Mouse (Mus musculus) embryonic facial prominence, embryonic 14.5 days (tissue): Measurements from ENCODE around the gene Zfhx3. TPM values are rescaled to one million over a fixed set of nuclear protein-coding genes. Genes with fewer than 3 reads are reported as not detected.

Source experiments
- ATAC-seq: fragments of 200-750 bp; cut with Nextera tagmentation; 2 replicates; pipeline ENCODE4 v1.8.0; 2017; ENCODE audit warnings: low read depth, moderate number of reproducible peaks, moderate TSS enrichment
- DNase-seq: peaks from one replicate; pipeline ENCODE4 v3.0.0-alpha.2; 2015; ENCODE audit warnings: low spot score
- H3K27ac ChIP-seq: fragments of 300-500 bp; sonication (generic); replicated peaks from 2 replicates; pipeline ENCODE4 v1.5.1; 2014; ENCODE audit warnings: low read depth, mild to moderate bottlenecking, low read length, moderate library complexity
- H3K27me3 ChIP-seq: fragments of 300-500 bp; sonication (generic); replicated peaks from 2 replicates; pipeline ENCODE4 v1.6.1; 2014; ENCODE audit warnings: low read length; ENCODE audit not compliant: control insufficient read depth, insufficient read depth
- H3K36me3 ChIP-seq: fragments of 300-500 bp; sonication (generic); 2 replicates; pipeline ENCODE4 v1.6.1; 2014; ENCODE audit warnings: low read length, mixed read lengths; ENCODE audit not compliant: control insufficient read depth, insufficient read depth
- H3K4me1 ChIP-seq: fragments of 300-500 bp; sonication (generic); 2 replicates; pipeline ENCODE4 v1.6.1; 2014; ENCODE audit warnings: antibody characterized with exemption, low read length; ENCODE audit not compliant: control insufficient read depth, insufficient read depth
- H3K4me2 ChIP-seq: fragments of 300-500 bp; sonication (generic); 2 replicates; pipeline ENCODE4 v1.6.1; 2014; ENCODE audit warnings: low read depth, mild to moderate bottlenecking, low read length, moderate library complexity, mixed read lengths
- H3K4me3 ChIP-seq: fragments of 300-500 bp; sonication (generic); 2 replicates; pipeline ENCODE4 v1.5.1; 2014; ENCODE audit warnings: low read depth, mild to moderate bottlenecking, low read length
- H3K9ac ChIP-seq: fragments of 300-500 bp; sonication (generic); 2 replicates; pipeline ENCODE4 v1.6.1; 2014; ENCODE audit warnings: low read depth, mild to moderate bottlenecking, low read length, moderate library complexity, mixed read lengths
- H3K9me3 ChIP-seq: fragments of 300-500 bp; sonication (generic); 2 replicates; pipeline ENCODE4 v1.6.1; 2016; ENCODE audit warnings: low read length; ENCODE audit not compliant: control insufficient read depth
- WGBS: fragments of 180-500 bp; shearing (Covaris S2); extraction: QIAGEN DNeasy Blood & Tissue Kit; methylation state at CpG from one replicate; pipeline ENCODE4 v1.1.7; 2014; 5-methylcytosine and 5-hydroxymethylcytosine counted together
- polyA plus RNA-seq: library from polyadenylated mRNA; unstranded; fragments of >200 nt; fragmentation: Nextera tagmentation; extraction: Ambion mirVana; gene quantifications from 2 replicates; pipeline ENCODE4 v1.2.1, GENCODE M21; 2014

The Zfhx3 gene
- polyA plus RNA-seq, 1 experiment from 2014 or later, result 14.2 TPM

- ATAC-seq (0 out of 2 replicates have a peak, but pooled peaks have one; percentile 23), DNase-seq (peak; percentile 85)
- H3K27ac ChIP-seq, result peak overlapping the region; percentile 46; the same call in 1 of the 2 replicates
- no peak overlapping the region for H3K9ac ChIP-seq
- H3K4me2 ChIP-seq, result no peak overlapping the region
- no peaks in the 10 kb centered on the region for H3K27me3 ChIP-seq
- peaks cover 8% of the 10 kb centered on the region for H3K4me1 ChIP-seq
- WGBS, result 61% methylated on average over 6 of the region's 6 CpGs
- no peaks in the 10 kb centered on the region for H3K9me3 ChIP-seq
- 0 out of 2 replicates have a peak, but pooled peaks cover 11% of the 10 kb centered on the region for H3K36me3 ChIP-seq
- H3K4me3 ChIP-seq, result no peak overlapping the region
These were observed 973.4 kb downstream of the Zfhx3 start for GRCm38 (mm10) chr8:108915876-108916275.

- WGBS, result 90% methylated on average over 7 of the region's 7 CpGs
- ATAC-seq, result no peak
- no peak overlapping the region for H3K4me3 ChIP-seq
- H3K9ac ChIP-seq, result no peak overlapping the region
- H3K27ac ChIP-seq, result no peak overlapping the region
- H3K36me3 ChIP-seq, result 0 out of 2 replicates have a peak, but pooled peaks cover 11% of the 10 kb centered on the region
- H3K4me2 ChIP-seq, result no peak overlapping the region
- H3K4me1 ChIP-seq, result peaks cover 4% of the 10 kb centered on the region; the same call in 1 of the 2 replicates
- H3K9me3 ChIP-seq, result no peaks in the 10 kb centered on the region
- H3K27me3 ChIP-seq, result no peaks in the 10 kb centered on the region
- no peak for DNase-seq
These were observed 977.7 kb downstream of the Zfhx3 start for GRCm38 (mm10) chr8:108920151-108920550.

- H3K27ac ChIP-seq, result no peak overlapping the region
- ATAC-seq (no peak), DNase-seq (no peak)
- WGBS, result 94% methylated on average over 6 of the region's 6 CpGs
- H3K27me3 ChIP-seq, result no peaks in the 10 kb centered on the region
- H3K4me3 ChIP-seq, result no peak overlapping the region
- H3K4me1 ChIP-seq, result peaks cover 5% of the 10 kb centered on the region; the same call in 1 of the 2 replicates
- no peaks in the 10 kb centered on the region for H3K9me3 ChIP-seq
- H3K9ac ChIP-seq, result no peak overlapping the region
- no peaks in the 10 kb centered on the region for H3K36me3 ChIP-seq
- no peak overlapping the region for H3K4me2 ChIP-seq
These were observed 980.7 kb downstream of the Zfhx3 start for GRCm38 (mm10) chr8:108923161-108923560.

- Histone ChIP-seq H3K4me3 (no peak overlapping the region), H3K4me1 (peaks cover 5% of the 10 kb centered on the region; the same call in 1 of the 2 replicates), H3K9me3 (no peaks in the 10 kb centered on the region), H3K9ac (no peak overlapping the region), H3K4me2 (no peak overlapping the region), H3K36me3 (no peaks in the 10 kb centered on the region), H3K27ac (no peak overlapping the region), H3K27me3 (no peaks in the 10 kb centered on the region)
- WGBS, result 86% methylated on average over 9 of the region's 9 CpGs
- ATAC-seq, result no peak
- no peak for DNase-seq
These were observed 982.1 kb downstream of the Zfhx3 start for GRCm38 (mm10) chr8:108924526-108924925.

GRCm38 (mm10) chr8:108926106-108926505, 983.7 kb downstream of the Zfhx3 start:
- ATAC-seq, result no peak
- Histone ChIP-seq H3K9me3 (no peaks in the 10 kb centered on the region), H3K36me3 (no peaks in the 10 kb centered on the region), H3K4me1 (peaks cover 5% of the 10 kb centered on the region; the same call in 1 of the 2 replicates), H3K4me3 (no peak overlapping the region), H3K9ac (no peak overlapping the region), H3K27me3 (no peaks in the 10 kb centered on the region), H3K27ac (no peak overlapping the region; the same call in 1 of the 2 replicates), H3K4me2 (no peak overlapping the region)
- DNase-seq, result peak; percentile 58
- 67% methylated on average over 11 of the region's 11 CpGs for WGBS

- Histone ChIP-seq H3K9me3 (no peaks in the 10 kb centered on the region), H3K9ac (no peak overlapping the region), H3K4me1 (peaks cover 14% of the 10 kb centered on the region), H3K4me3 (no peak overlapping the region), H3K4me2 (no peak overlapping the region), H3K27me3 (no peaks in the 10 kb centered on the region), H3K27ac (no peak overlapping the region), H3K36me3 (peaks cover 15% of the 10 kb centered on the region)
- DNase-seq (no peak), ATAC-seq (0 out of 2 replicates have a peak, but pooled peaks have one; percentile 12)
- 72% methylated on average over 5 of the region's 5 CpGs for WGBS
These were observed 988.2 kb downstream of the Zfhx3 start for GRCm38 (mm10) chr8:108930635-108931034.

GRCm38 (mm10) chr8:108931837-108932236, 989.4 kb downstream of the Zfhx3 start:
- Histone ChIP-seq H3K9ac (no peak overlapping the region), H3K27ac (no peak overlapping the region), H3K4me2 (no peak overlapping the region), H3K4me1 (peaks cover 9% of the 10 kb centered on the region; the same call in 1 of the 2 replicates), H3K27me3 (no peaks in the 10 kb centered on the region), H3K9me3 (no peaks in the 10 kb centered on the region), H3K4me3 (no peak overlapping the region), H3K36me3 (peaks cover 15% of the 10 kb centered on the region)
- ATAC-seq (no peak), DNase-seq (peak; percentile 65)
- WGBS, result 52% methylated on average over 13 of the region's 13 CpGs

GRCm38 (mm10) chr8:108932729-108933128, 990.3 kb downstream of the Zfhx3 start:
- Histone ChIP-seq H3K4me2 (no peak overlapping the region), H3K9me3 (no peaks in the 10 kb centered on the region), H3K27ac (no peak overlapping the region), H3K36me3 (peaks cover 19% of the 10 kb centered on the region), H3K4me1 (peaks cover 9% of the 10 kb centered on the region; the same call in 1 of the 2 replicates), H3K4me3 (no peak overlapping the region), H3K27me3 (no peaks in the 10 kb centered on the region), H3K9ac (no peak overlapping the region)
- no peak for ATAC-seq
- 90% methylated on average over 9 of the region's 9 CpGs for WGBS
- no peak for DNase-seq
